Mouse (Mus musculus) liver, embryonic 16.5 days (tissue): ENCODE data around the gene Tmem131. TPM values are rescaled to one million over a fixed set of nuclear protein-coding genes. Genes with fewer than 3 reads are reported as not detected.
A peak's percentile ranks its signal among the peaks of the same experiment; 100 is the strongest.

Experiments used
- ATAC-seq: fragments of 200-750 bp; cut with Nextera tagmentation; 2 replicates; pipeline ENCODE4 v1.8.0; 2017; ENCODE audit warnings: low read depth, mild to moderate bottlenecking, moderate number of reproducible peaks, moderate library complexity
- H3K27ac ChIP-seq: fragments of 300-500 bp; sonication (generic); 2 replicates; pipeline ENCODE4 v1.5.1; 2014; ENCODE audit warnings: mild to moderate bottlenecking, low read length
- H3K27me3 ChIP-seq: fragments of 300-500 bp; sonication (generic); 2 replicates; pipeline ENCODE4 v1.6.1; 2014; ENCODE audit warnings: low read depth, low read length, mixed read lengths; ENCODE audit not compliant: control insufficient read depth, insufficient read depth
- H3K36me3 ChIP-seq: fragments of 300-500 bp; sonication (generic); 2 replicates; pipeline ENCODE4 v1.6.1; 2014; ENCODE audit warnings: mild to moderate bottlenecking; ENCODE audit not compliant: control insufficient read depth, insufficient read depth
- H3K4me1 ChIP-seq: fragments of 300-500 bp; sonication (generic); 2 replicates; pipeline ENCODE4 v1.6.1; 2014; ENCODE audit warnings: low read depth, low read length, mixed read lengths; ENCODE audit not compliant: control insufficient read depth
- H3K4me2 ChIP-seq: fragments of 300-500 bp; sonication (generic); 2 replicates; pipeline ENCODE4 v1.6.1; 2014; ENCODE audit warnings: low read depth, low read length, mixed read lengths
- H3K4me3 ChIP-seq: fragments of 300-500 bp; sonication (generic); 2 replicates; pipeline ENCODE4 v1.5.1; 2014; ENCODE audit warnings: low read depth, mild to moderate bottlenecking, low read length
- H3K9ac ChIP-seq: fragments of 300-500 bp; sonication (generic); 2 replicates; pipeline ENCODE4 v1.6.1; 2014; ENCODE audit warnings: low read depth, low read length
- H3K9me3 ChIP-seq: fragments of 300-500 bp; sonication (generic); replicated peaks from 2 replicates; pipeline ENCODE4 v1.6.1; 2016; ENCODE audit warnings: low read length; ENCODE audit not compliant: control insufficient read depth
- WGBS: fragments of 180-500 bp; shearing (Covaris S2); extraction: QIAGEN DNeasy Blood & Tissue Kit; methylation state at CpG from one replicate; pipeline ENCODE4 v1.1.7; 2014; ENCODE audit not compliant: insufficient replicate concordance; 5-methylcytosine and 5-hydroxymethylcytosine counted together
- polyA plus RNA-seq: library from polyadenylated mRNA; unstranded; fragments of >200 nt; fragmentation: Nextera tagmentation; extraction: Ambion mirVana; gene quantifications from 2 replicates; pipeline ENCODE4 v1.2.1, GENCODE M21; 2015

Gene Tmem131
- polyA plus RNA-seq, 1 experiment from 2014 or later, result 8.8 TPM

- Histone ChIP-seq H3K4me1 (peaks cover 87% of the 10 kb centered on the region), H3K9ac (0 out of 2 replicates have a peak overlapping the region, but pooled peaks have one; percentile 19), H3K9me3 (no peaks in the 10 kb centered on the region), H3K36me3 (no peaks in the 10 kb centered on the region), H3K4me3 (no peak overlapping the region), H3K4me2 (0 out of 2 replicates have a peak overlapping the region, but pooled peaks have one; percentile 13), H3K27ac (peak overlapping the region; percentile 49), H3K27me3 (no peaks in the 10 kb centered on the region)
- no peak for ATAC-seq
- 48% methylated on average over 5 of the region's 5 CpGs for WGBS
These were observed 17.7 kb downstream of the Tmem131 start for GRCm38 (mm10) chr1:36925781-36926180.

DNA sequence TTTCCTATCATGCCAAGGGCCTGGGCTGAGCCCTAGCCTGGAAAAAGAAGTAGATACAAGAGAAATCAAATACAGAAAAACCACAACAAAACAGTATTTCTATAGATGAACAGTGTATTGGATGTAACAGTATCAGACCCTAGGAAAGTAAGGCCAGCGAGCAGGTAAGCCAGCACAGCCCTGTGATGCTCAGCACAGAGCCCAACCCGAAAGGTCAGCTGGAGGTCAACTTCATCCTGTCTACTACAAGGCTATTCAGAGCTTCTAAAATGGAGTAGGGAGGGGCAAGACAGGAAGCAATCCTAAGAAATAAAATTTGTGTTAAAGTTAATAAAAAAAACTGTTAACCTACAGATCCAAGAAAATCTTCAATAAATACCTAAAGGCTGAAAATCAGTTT is 18.6 kb downstream of the Tmem131 start:
- H3K4me3 ChIP-seq, result no peak overlapping the region
- H3K27ac ChIP-seq, result no peak overlapping the region
- no peak overlapping the region for H3K4me2 ChIP-seq
- 83% methylated on average over 2 of the region's 2 CpGs for WGBS
- no peaks in the 10 kb centered on the region for H3K9me3 ChIP-seq
- no peaks in the 10 kb centered on the region for H3K36me3 ChIP-seq
- peaks cover 90% of the 10 kb centered on the region for H3K4me1 ChIP-seq
- no peak for ATAC-seq
- H3K27me3 ChIP-seq, result no peaks in the 10 kb centered on the region
- no peak overlapping the region for H3K9ac ChIP-seq

DNA sequence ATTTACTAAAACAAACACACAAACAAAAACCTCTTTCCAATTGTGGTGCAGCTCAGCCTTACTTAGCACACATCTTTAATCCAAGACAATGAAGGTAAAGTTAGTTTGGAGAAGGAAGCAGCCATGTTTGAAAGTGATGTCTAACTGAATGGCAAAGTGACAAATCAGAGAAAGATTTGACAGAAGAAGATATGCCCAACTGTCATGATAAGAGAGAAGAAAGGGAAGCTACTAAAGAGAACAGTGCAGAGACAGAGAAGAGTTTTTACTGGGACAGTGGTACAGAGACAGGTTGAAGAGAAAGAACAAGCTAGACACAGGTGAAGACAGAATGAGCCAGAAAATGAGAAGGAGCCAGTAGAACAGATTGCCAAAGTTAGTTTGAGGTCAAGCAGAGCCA is 19.6 kb downstream of the Tmem131 start:
- no peak for ATAC-seq
- Histone ChIP-seq H3K4me1 (peaks cover 90% of the 10 kb centered on the region), H3K4me2 (no peak overlapping the region), H3K9ac (no peak overlapping the region), H3K27ac (peak overlapping the region; percentile 67), H3K9me3 (no peaks in the 10 kb centered on the region), H3K27me3 (no peaks in the 10 kb centered on the region), H3K4me3 (no peak overlapping the region), H3K36me3 (no peaks in the 10 kb centered on the region)

DNA sequence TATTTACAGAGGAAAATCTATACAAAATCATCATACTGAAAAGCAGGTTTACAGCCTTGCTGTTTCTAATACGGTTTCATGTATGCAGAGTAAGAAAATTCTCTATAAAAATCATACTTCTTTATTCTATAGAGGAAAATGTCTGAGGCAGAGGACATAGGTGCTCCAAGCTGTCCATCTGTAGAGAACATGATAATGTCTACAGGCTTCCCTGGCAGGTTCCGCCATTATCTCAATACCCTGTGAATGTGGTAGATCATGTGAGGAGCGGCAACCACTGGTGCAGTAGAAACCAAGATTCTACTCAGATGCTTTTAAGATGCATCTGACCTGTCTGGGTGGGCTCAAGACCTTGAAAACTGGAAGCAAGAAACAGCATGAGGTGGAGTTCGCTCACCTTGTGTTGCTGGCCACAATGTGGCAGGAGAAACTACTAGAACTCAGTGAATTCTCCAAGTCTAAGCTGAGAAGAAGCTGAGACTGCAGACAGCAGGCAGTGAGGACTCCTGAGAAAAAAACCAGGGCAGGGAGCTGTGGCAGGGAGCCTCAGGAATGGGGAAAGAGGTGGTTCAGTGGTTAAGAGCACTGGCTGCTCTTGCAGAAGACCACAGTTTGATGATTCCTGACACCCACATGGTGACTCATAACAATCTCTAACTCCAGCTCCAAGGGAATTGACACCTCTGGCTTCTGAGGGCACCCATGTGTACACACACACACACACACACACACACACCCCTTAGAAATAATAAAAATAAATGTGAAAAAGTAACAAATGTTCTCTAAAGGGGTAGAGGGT is 20.6 kb downstream of the Tmem131 start:
- H3K27me3 ChIP-seq, result no peaks in the 10 kb centered on the region
- peak overlapping the region; percentile 64 for H3K9ac ChIP-seq
- H3K36me3 ChIP-seq, result no peaks in the 10 kb centered on the region
- peak overlapping the region; percentile 99 for H3K27ac ChIP-seq
- peaks cover 92% of the 10 kb centered on the region for H3K4me1 ChIP-seq
- ATAC-seq, result no peak
- no peaks in the 10 kb centered on the region for H3K9me3 ChIP-seq
- 44% methylated on average over 4 of the region's 4 CpGs for WGBS
- H3K4me2 ChIP-seq, result peak overlapping the region; percentile 79
- peak overlapping the region; percentile 7; the same call in 1 of the 2 replicates for H3K4me3 ChIP-seq

DNA sequence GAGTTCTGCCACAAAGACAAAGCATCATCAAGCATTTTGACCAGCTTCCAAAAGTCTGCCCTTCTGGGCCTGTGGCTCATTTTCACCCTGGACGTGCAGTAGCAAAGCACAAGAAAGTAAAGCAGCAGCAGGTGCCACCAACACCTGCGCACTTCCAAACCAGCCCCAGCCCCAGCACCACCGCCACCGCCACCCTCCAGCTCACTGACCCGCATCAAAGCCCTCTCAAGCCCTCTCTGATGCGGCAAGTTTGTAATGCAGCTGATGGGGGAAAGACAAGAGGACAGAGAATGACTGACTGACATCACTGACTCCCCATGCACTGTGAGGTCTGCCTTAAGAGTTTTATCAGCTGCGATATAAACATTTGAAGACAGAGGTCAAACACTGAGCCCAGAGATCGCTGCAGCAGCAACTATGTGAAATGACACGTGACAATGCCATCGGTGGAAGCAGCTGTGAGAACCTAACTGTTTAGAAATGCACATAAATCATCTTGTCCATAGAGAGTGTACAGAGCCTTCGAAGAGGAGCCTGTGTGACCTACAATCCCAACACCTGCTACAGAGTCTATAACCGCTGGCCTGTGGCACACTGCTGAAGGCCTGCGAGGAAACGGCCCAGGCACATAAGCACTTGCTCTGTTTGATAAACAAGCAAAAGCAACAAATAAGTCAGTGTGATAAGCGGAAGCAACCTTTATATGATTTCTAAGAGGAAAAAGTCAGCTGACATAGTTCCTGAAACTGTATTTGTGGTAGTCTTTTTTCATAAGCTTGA is 21.7 kb downstream of the Tmem131 start:
- H3K4me1 ChIP-seq, result peaks cover 95% of the 10 kb centered on the region

DNA sequence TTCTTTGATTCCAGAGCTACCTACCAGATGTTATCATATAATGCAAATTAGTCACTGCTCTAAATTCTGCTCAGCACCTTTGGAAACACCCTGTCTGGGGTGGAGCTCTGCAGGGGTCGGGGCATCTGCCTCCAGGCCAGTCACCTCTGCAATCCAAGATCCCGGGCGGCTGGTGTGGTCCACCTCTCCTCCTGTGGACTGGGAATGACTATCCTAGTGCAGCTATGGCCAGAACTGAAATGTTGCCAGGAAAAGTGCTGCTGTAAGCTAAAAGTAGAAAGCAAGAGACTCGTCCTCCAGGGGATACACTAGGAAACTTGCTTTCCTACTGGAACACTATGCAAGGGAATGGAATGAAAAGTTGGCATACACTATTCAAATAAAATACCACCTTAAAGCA is 22.7 kb downstream of the Tmem131 start:
- no peak for ATAC-seq
- 29% methylated on average over 4 of the region's 4 CpGs for WGBS
- Histone ChIP-seq H3K9me3 (no peaks in the 10 kb centered on the region), H3K4me2 (peak overlapping the region; percentile 79), H3K36me3 (no peaks in the 10 kb centered on the region; the same call in 1 of the 2 replicates), H3K27ac (peak overlapping the region; percentile 99), H3K9ac (peak overlapping the region; percentile 64), H3K4me1 (peaks cover 95% of the 10 kb centered on the region), H3K4me3 (peak overlapping the region; percentile 41), H3K27me3 (no peaks in the 10 kb centered on the region)

More for the DNA sequence above, 21.7 kb downstream of the Tmem131 start:
- peak overlapping the region; percentile 64 for H3K9ac ChIP-seq
- H3K27me3 ChIP-seq, result no peaks in the 10 kb centered on the region
- no peak for ATAC-seq
- H3K4me2 ChIP-seq, result peak overlapping the region; percentile 79
- no peaks in the 10 kb centered on the region; the same call in 1 of the 2 replicates for H3K36me3 ChIP-seq
- WGBS, result 40% methylated on average over 15 of the region's 15 CpGs
- H3K4me3 ChIP-seq, result peak overlapping the region; percentile 21
- H3K9me3 ChIP-seq, result no peaks in the 10 kb centered on the region
- H3K27ac ChIP-seq, result peak overlapping the region; percentile 99

- WGBS, result 6% methylated on average over 3 of the region's 3 CpGs
These were observed 23.2 kb downstream of the Tmem131 start for GRCm38 (mm10) chr1:36920154-36920716.

DNA sequence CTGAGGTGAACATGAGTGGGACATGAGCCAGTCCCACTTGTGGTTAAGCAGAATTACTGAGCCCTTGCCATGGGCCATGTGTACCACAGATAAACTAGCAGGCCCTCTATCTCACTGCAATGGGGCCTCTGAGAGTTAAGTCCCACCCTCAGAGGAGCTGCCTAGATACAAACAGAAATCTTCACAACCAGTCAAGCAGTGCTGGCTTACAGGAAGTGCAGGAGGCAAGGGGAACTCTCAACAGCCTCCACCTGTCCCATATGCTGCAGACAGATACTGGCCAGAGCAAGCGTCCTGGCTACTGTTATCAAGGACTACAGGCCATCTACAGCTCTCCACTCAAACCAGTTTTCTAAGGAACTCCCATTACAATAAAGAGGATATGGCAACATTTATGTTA is 23.7 kb downstream of the Tmem131 start:
- Histone ChIP-seq H3K4me2 (peak overlapping the region; percentile 79), H3K27me3 (no peaks in the 10 kb centered on the region), H3K27ac (peak overlapping the region; percentile 99), H3K9ac (peak overlapping the region; percentile 64), H3K4me1 (peaks cover 99% of the 10 kb centered on the region), H3K4me3 (peak overlapping the region; percentile 41), H3K36me3 (no peaks in the 10 kb centered on the region; the same call in 1 of the 2 replicates), H3K9me3 (no peaks in the 10 kb centered on the region)
- WGBS, result 4% methylated on average over 1 of the region's 1 CpGs
- ATAC-seq, result peak; percentile 89

More at GRCm38 (mm10) chr1:36920154-36920716, 23.2 kb downstream of the Tmem131 start:
- H3K27me3 ChIP-seq, result no peaks in the 10 kb centered on the region
- peaks cover 97% of the 10 kb centered on the region for H3K4me1 ChIP-seq
- H3K27ac ChIP-seq, result peak overlapping the region; percentile 99
- peak overlapping the region; percentile 41 for H3K4me3 ChIP-seq
- H3K4me2 ChIP-seq, result peak overlapping the region; percentile 79
- ATAC-seq, result peak; percentile 72
- no peaks in the 10 kb centered on the region; the same call in 1 of the 2 replicates for H3K36me3 ChIP-seq
- no peaks in the 10 kb centered on the region for H3K9me3 ChIP-seq
- peak overlapping the region; percentile 64 for H3K9ac ChIP-seq
